ENCODE assay signal across 10 mouse cellular contexts in the genomic region with DNA sequence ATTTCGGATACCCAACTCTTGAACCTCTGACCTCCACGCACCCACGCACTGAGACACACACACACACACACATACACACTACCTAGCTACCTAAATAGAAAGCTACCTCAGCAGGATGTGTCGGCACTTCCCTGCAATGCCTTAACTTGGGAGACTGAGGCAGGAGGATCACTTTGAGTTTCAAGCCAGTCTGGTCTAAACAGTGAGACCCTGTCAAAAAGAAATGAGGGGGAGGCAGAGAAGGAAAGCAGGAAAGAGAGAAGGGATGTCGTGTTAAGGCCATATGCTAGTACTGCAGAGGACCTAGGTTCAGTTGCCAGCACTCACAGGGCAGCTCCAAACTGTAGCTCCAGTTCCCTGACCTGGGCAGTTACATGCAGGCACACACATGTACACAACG. TPM values are rescaled to one million over a fixed set of nuclear protein-coding genes. Genes with fewer than 3 reads are reported as not detected.
A peak's percentile ranks its signal among the peaks of the same experiment; 100 is the strongest.
DNase-seq lines count a peak whose midpoint lies in the region; ATAC-seq lines count a peak whose summit lies in the region.
"Had no signal": no experiment of that assay in that cellular context is flagged by ENCODE, and none has a peak within 500 bp of the region (broad histone marks: within the 10 kb centered on the region; RNA-seq: fewer than 3 reads in every experiment).

No protein-coding gene starts in this region.

- ATAC-seq in CD4-positive, CD25-positive, alpha-beta regulatory T cell, adult 4 months: no peak
- ATAC-seq in hindbrain, embryonic 15.5 days (ENCODE audit: low FRiP score, low read depth): no peak
- no peak for ATAC-seq in hindbrain, embryonic 13.5 days (ENCODE audit: low FRiP score)

- H3K9me3 ChIP-seq in hindbrain, embryonic 15.5 days: no peaks in the 10 kb centered on the region
- no peaks in the 10 kb centered on the region for H3K9me3 ChIP-seq in hindbrain, embryonic 13.5 days

- intact Hi-C loops in left cerebral cortex, postnatal 4 days (cut with DNase I): no loop called here

- H3K4me1 ChIP-seq in hindbrain, embryonic 15.5 days (replicated peaks): peaks cover 25% of the 10 kb centered on the region
- peaks cover 32% of the 10 kb centered on the region for H3K4me1 ChIP-seq in hindbrain, embryonic 13.5 days (replicated peaks)

- H3K4me2 ChIP-seq in hindbrain, embryonic 15.5 days: peak overlapping the region; percentile 76; the same call in 1 of the 2 replicates
- no peak overlapping the region for H3K4me2 ChIP-seq in hindbrain, embryonic 13.5 days

- no peak overlapping the region for H3K27ac ChIP-seq in hindbrain, embryonic 15.5 days (replicated peaks)
- no peak overlapping the region for H3K27ac ChIP-seq in hindbrain, embryonic 13.5 days
- H3K27ac ChIP-seq: left cerebral cortex, adult 2 months had no signal

- H3K36me3 ChIP-seq in hindbrain, embryonic 15.5 days: no peaks in the 10 kb centered on the region
- no peaks in the 10 kb centered on the region for H3K36me3 ChIP-seq in hindbrain, embryonic 13.5 days

- DNase-seq in CD4-positive, CD25-positive, alpha-beta regulatory T cell, adult 2 months (ENCODE audit: low read depth, low spot score): peak; percentile 34
- DNase-seq in thymus, postnatal 0 days (ENCODE audit: low spot score): peak; percentile 7
- DNase-seq in thymus, postnatal 25 days: no peak
- no peak for DNase-seq in left cerebral cortex, postnatal 4 days
- DNase-seq in ovary, postnatal 36 days (ENCODE audit: low spot score): no peak
- DNase-seq: cerebellum, adult 11-12 months had no signal

- no peaks in the 10 kb centered on the region for H3K27me3 ChIP-seq in hindbrain, embryonic 15.5 days
- no peaks in the 10 kb centered on the region for H3K27me3 ChIP-seq in hindbrain, embryonic 13.5 days

- no peak overlapping the region for H3K9ac ChIP-seq in hindbrain, embryonic 15.5 days
- no peak overlapping the region for H3K9ac ChIP-seq in hindbrain, embryonic 13.5 days

- WGBS in hindbrain, embryonic 15.5 days: 77% methylated on average over 6 of the region's 6 CpGs
- WGBS in hindbrain, embryonic 13.5 days: 77% methylated on average over 6 of the region's 6 CpGs

- no peak overlapping the region for H3K4me3 ChIP-seq in hindbrain, embryonic 15.5 days
- H3K4me3 ChIP-seq in hindbrain, embryonic 13.5 days: no peak overlapping the region

RNA-seq across cellular contexts. Expression of a gene that starts 0.8 kb away (rescaled TPM):
- polyA plus RNA-seq in CD4-positive, CD25-positive, alpha-beta regulatory T cell, adult 4 months (2017; shearing (Covaris generic)): 100 to 1,000 TPM; 716 to 764 TPM
- polyA plus RNA-seq in hindbrain, embryonic 15.5 days (2015; fragmentation: Nextera tagmentation; extraction: Ambion mirVana): 1,345 and 1,399 TPM in 2 replicates
- 1,452 and 1,454 TPM in 2 replicates for polyA plus RNA-seq in hindbrain, embryonic 13.5 days (2015; fragmentation: Nextera tagmentation; extraction: Ambion mirVana)
- polyA plus RNA-seq in thymus, postnatal 0 days (2015; fragmentation: Nextera tagmentation; extraction: Ambion mirVana): 603 and 612 TPM in 2 replicates
- 100 to 1,000 TPM; 803 to 865 TPM for total RNA-seq in left cerebral cortex, postnatal 4 days (2021)

RNA-seq across cellular contexts. Expression of a gene that starts 21.1 kb away (rescaled TPM):
- polyA plus RNA-seq in CD4-positive, CD25-positive, alpha-beta regulatory T cell, adult 4 months (2017; shearing (Covaris generic)): 100 to 1,000 TPM; 676 to 678 TPM
- polyA plus RNA-seq in hindbrain, embryonic 15.5 days (2015; fragmentation: Nextera tagmentation; extraction: Ambion mirVana): 917 and 959 TPM in 2 replicates
- polyA plus RNA-seq in hindbrain, embryonic 13.5 days (2015; fragmentation: Nextera tagmentation; extraction: Ambion mirVana): 1,174 and 1,182 TPM in 2 replicates
- polyA plus RNA-seq in thymus, postnatal 0 days (2015; fragmentation: Nextera tagmentation; extraction: Ambion mirVana): 1,265 and 1,278 TPM in 2 replicates
- 100 to 1,000 TPM; 439 to 466 TPM for total RNA-seq in left cerebral cortex, postnatal 4 days (2021)

RNA-seq across cellular contexts. Expression of a gene that starts 23.4 kb away (rescaled TPM):
- polyA plus RNA-seq in CD4-positive, CD25-positive, alpha-beta regulatory T cell, adult 4 months (2017; shearing (Covaris generic)): 100 to 1,000 TPM; 296 to 304 TPM
- polyA plus RNA-seq in hindbrain, embryonic 15.5 days (2015; fragmentation: Nextera tagmentation; extraction: Ambion mirVana): 88.4 and 101 TPM in 2 replicates
- polyA plus RNA-seq in hindbrain, embryonic 13.5 days (2015; fragmentation: Nextera tagmentation; extraction: Ambion mirVana): 104 and 105 TPM in 2 replicates
- 210 and 221 TPM in 2 replicates for polyA plus RNA-seq in thymus, postnatal 0 days (2015; fragmentation: Nextera tagmentation; extraction: Ambion mirVana)
- 10 to 100 TPM; 57.4 to 70.8 TPM for total RNA-seq in left cerebral cortex, postnatal 4 days (2021)

RNA-seq across cellular contexts. Expression of a gene that starts 39.6 kb away (rescaled TPM):
- 100 to 1,000 TPM in 1 of 2 experiments, 10 to 100 TPM in 1; 79.2 to 132 TPM for polyA plus RNA-seq in CD4-positive, CD25-positive, alpha-beta regulatory T cell, adult 4 months (2017; shearing (Covaris generic))
- 16.3 and 18.2 TPM in 2 replicates for polyA plus RNA-seq in hindbrain, embryonic 15.5 days (2015; fragmentation: Nextera tagmentation; extraction: Ambion mirVana)
- 16.9 and 18.0 TPM in 2 replicates for polyA plus RNA-seq in hindbrain, embryonic 13.5 days (2015; fragmentation: Nextera tagmentation; extraction: Ambion mirVana)
- polyA plus RNA-seq in thymus, postnatal 0 days (2015; fragmentation: Nextera tagmentation; extraction: Ambion mirVana): 30.0 and 34.5 TPM in 2 replicates
- 10 to 100 TPM in 1 of 2 experiments, 1 to 10 TPM in 1; 9.9 to 10.2 TPM for total RNA-seq in left cerebral cortex, postnatal 4 days (2021)

RNA-seq across cellular contexts. Expression of a gene that starts 49.2 kb away (rescaled TPM):
- polyA plus RNA-seq in CD4-positive, CD25-positive, alpha-beta regulatory T cell, adult 4 months (2017; shearing (Covaris generic)): 10 to 100 TPM; 64.4 to 82.5 TPM
- polyA plus RNA-seq in hindbrain, embryonic 15.5 days (2015; fragmentation: Nextera tagmentation; extraction: Ambion mirVana): 95.4 and 108 TPM in 2 replicates
- 109 and 110 TPM in 2 replicates for polyA plus RNA-seq in hindbrain, embryonic 13.5 days (2015; fragmentation: Nextera tagmentation; extraction: Ambion mirVana)
- polyA plus RNA-seq in thymus, postnatal 0 days (2015; fragmentation: Nextera tagmentation; extraction: Ambion mirVana): 148 and 163 TPM in 2 replicates
- 10 to 100 TPM; 66.6 to 73.4 TPM for total RNA-seq in left cerebral cortex, postnatal 4 days (2021)

Comparison
In these comparisons a context has a peak if more than half of its experiments do, and no peak if none do; other contexts are left out.
1. DNase-seq: peak in CD4-positive, CD25-positive, alpha-beta regulatory T cell, adult 2 months (single experiment) and thymus, postnatal 0 days (single experiment); none in thymus, postnatal 25 days (single experiment), left cerebral cortex, postnatal 4 days (single experiment) and ovary, postnatal 36 days (single experiment).